Mouse (Mus musculus): ENCODE data around the gene Myo9a. TPM values are rescaled to one million over a fixed set of nuclear protein-coding genes. Genes with fewer than 3 reads are reported as not detected.
A peak's percentile ranks its signal among the peaks of the same experiment; 100 is the strongest.

Myo9a gene
- polyA plus RNA-seq, 1 experiment from 2014 or later: 23.5 TPM

- no peak for ATAC-seq (ENCODE audit: low FRiP score)
- peaks cover 9% of the 10 kb centered on the region for H3K4me1 ChIP-seq
- no peaks in the 10 kb centered on the region for H3K36me3 ChIP-seq
- no peak overlapping the region for H3K4me2 ChIP-seq (replicated peaks)
- H3K9me3 ChIP-seq (replicated peaks): no peaks in the 10 kb centered on the region
- H3K4me3 ChIP-seq: no peak overlapping the region
- H3K27me3 ChIP-seq: no peaks in the 10 kb centered on the region
- WGBS: 85% methylated on average over 11 of the region's 11 CpGs
- no peak overlapping the region for H3K27ac ChIP-seq
- no peak overlapping the region for H3K9ac ChIP-seq
Measured at GRCm38 (mm10) chr9:59727569-59728286, 23.0 kb upstream of the Myo9a start.

GRCm38 (mm10) chr9:59731136-59731535, 19.6 kb upstream of the Myo9a start:
- 91% methylated on average over 5 of the region's 5 CpGs for WGBS
- no peaks in the 10 kb centered on the region for H3K4me1 ChIP-seq
- no peak for ATAC-seq (ENCODE audit: low FRiP score)
- H3K36me3 ChIP-seq: no peaks in the 10 kb centered on the region
- no peak overlapping the region for H3K27ac ChIP-seq
- H3K4me3 ChIP-seq: no peak overlapping the region
- no peak overlapping the region for H3K4me2 ChIP-seq (replicated peaks)
- no peaks in the 10 kb centered on the region for H3K27me3 ChIP-seq
- no peaks in the 10 kb centered on the region for H3K9me3 ChIP-seq (replicated peaks)
- no peak overlapping the region for H3K9ac ChIP-seq

GRCm38 (mm10) chr9:59733075-59733474, 17.6 kb upstream of the Myo9a start:
- no peak overlapping the region for H3K9ac ChIP-seq
- ATAC-seq (ENCODE audit: low FRiP score): no peak
- H3K27ac ChIP-seq: no peak overlapping the region
- no peaks in the 10 kb centered on the region for H3K27me3 ChIP-seq
- no peaks in the 10 kb centered on the region for H3K4me1 ChIP-seq
- no peaks in the 10 kb centered on the region for H3K9me3 ChIP-seq (replicated peaks)
- no peak overlapping the region for H3K4me3 ChIP-seq
- no peak overlapping the region for H3K4me2 ChIP-seq (replicated peaks)
- WGBS: 72% methylated on average over 6 of the region's 6 CpGs
- peaks cover 7% of the 10 kb centered on the region; the same call in 1 of the 2 replicates for H3K36me3 ChIP-seq

GRCm38 (mm10) chr9:59735394-59735793, 15.3 kb upstream of the Myo9a start:
- no peak for ATAC-seq (ENCODE audit: low FRiP score)
- Histone ChIP-seq H3K27me3 (no peaks in the 10 kb centered on the region), H3K9me3 (replicated peaks) (no peaks in the 10 kb centered on the region), H3K27ac (no peak overlapping the region), H3K4me2 (replicated peaks) (no peak overlapping the region), H3K4me1 (no peaks in the 10 kb centered on the region), H3K9ac (no peak overlapping the region), H3K4me3 (no peak overlapping the region), H3K36me3 (peaks cover 7% of the 10 kb centered on the region; the same call in 1 of the 2 replicates)
- 63% methylated on average over 4 of the region's 4 CpGs for WGBS

- Histone ChIP-seq H3K36me3 (peaks cover 7% of the 10 kb centered on the region; the same call in 1 of the 2 replicates), H3K4me3 (no peak overlapping the region), H3K9ac (no peak overlapping the region), H3K4me2 (replicated peaks) (no peak overlapping the region), H3K27me3 (no peaks in the 10 kb centered on the region), H3K9me3 (replicated peaks) (no peaks in the 10 kb centered on the region), H3K27ac (no peak overlapping the region), H3K4me1 (no peaks in the 10 kb centered on the region)
- ATAC-seq (ENCODE audit: low FRiP score): no peak
- 92% methylated on average over 2 of the region's 2 CpGs for WGBS
Measured at GRCm38 (mm10) chr9:59740593-59740992, 10.1 kb upstream of the Myo9a start.

- H3K4me3 ChIP-seq: no peak overlapping the region
- ATAC-seq (ENCODE audit: low FRiP score): no peak
- 97% methylated on average over 3 of the region's 3 CpGs for WGBS
Measured at GRCm38 (mm10) chr9:59743903-59744302, 6.8 kb upstream of the Myo9a start.

GRCm38 (mm10) chr9:59748387-59748786, 2.3 kb upstream of the Myo9a start:
- Histone ChIP-seq H3K36me3 (no peaks in the 10 kb centered on the region), H3K4me3 (no peak overlapping the region), H3K9ac (no peak overlapping the region), H3K9me3 (replicated peaks) (no peaks in the 10 kb centered on the region), H3K27ac (no peak overlapping the region), H3K27me3 (no peaks in the 10 kb centered on the region), H3K4me1 (peaks cover 12% of the 10 kb centered on the region), H3K4me2 (replicated peaks) (no peak overlapping the region)
- ATAC-seq (ENCODE audit: low FRiP score): no peak
- WGBS: 89% methylated on average over 2 of the region's 2 CpGs

More at GRCm38 (mm10) chr9:59743903-59744302, 6.8 kb upstream of the Myo9a start:
- Histone ChIP-seq H3K4me1 (no peaks in the 10 kb centered on the region), H3K27ac (no peak overlapping the region), H3K9me3 (replicated peaks) (no peaks in the 10 kb centered on the region), H3K9ac (no peak overlapping the region), H3K36me3 (no peaks in the 10 kb centered on the region), H3K4me2 (replicated peaks) (no peak overlapping the region), H3K27me3 (no peaks in the 10 kb centered on the region)

GRCm38 (mm10) chr9:59748969-59749368, 1.7 kb upstream of the Myo9a start:
- Histone ChIP-seq H3K4me2 (replicated peaks) (no peak overlapping the region), H3K27me3 (no peaks in the 10 kb centered on the region), H3K27ac (no peak overlapping the region), H3K4me3 (no peak overlapping the region), H3K9me3 (replicated peaks) (no peaks in the 10 kb centered on the region), H3K4me1 (peaks cover 12% of the 10 kb centered on the region), H3K36me3 (no peaks in the 10 kb centered on the region), H3K9ac (no peak overlapping the region)
- no peak for ATAC-seq (ENCODE audit: low FRiP score)
- WGBS: 89% methylated on average over 11 of the region's 11 CpGs

GRCm38 (mm10) chr9:59749581-59750265, 973 bp upstream of the Myo9a start:
- ATAC-seq (ENCODE audit: low FRiP score): 0 out of 2 replicates have a peak, but pooled peaks have one; percentile 1
- Histone ChIP-seq H3K36me3 (no peaks in the 10 kb centered on the region), H3K27me3 (no peaks in the 10 kb centered on the region), H3K9ac (peak overlapping the region; percentile 77), H3K4me2 (replicated peaks) (peak overlapping the region; percentile 82), H3K4me3 (peak overlapping the region; percentile 68), H3K9me3 (replicated peaks) (no peaks in the 10 kb centered on the region), H3K4me1 (peaks cover 12% of the 10 kb centered on the region), H3K27ac (peak overlapping the region; percentile 89; the same call in 1 of the 2 replicates)
- WGBS: 37% methylated on average over 12 of the region's 12 CpGs

GRCm38 (mm10) chr9:59751066-59751581, 428 bp downstream of the Myo9a start:
- Histone ChIP-seq H3K4me2 (replicated peaks) (peak overlapping the region; percentile 82), H3K9me3 (replicated peaks) (no peaks in the 10 kb centered on the region), H3K4me1 (peaks cover 12% of the 10 kb centered on the region), H3K36me3 (no peaks in the 10 kb centered on the region), H3K27me3 (no peaks in the 10 kb centered on the region), H3K4me3 (peak overlapping the region; percentile 68), H3K9ac (peak overlapping the region; percentile 85), H3K27ac (peak overlapping the region; percentile 91)
- WGBS: under 1% methylated on average over 27 of the region's 49 CpGs
- peak; percentile 93 for ATAC-seq (ENCODE audit: low FRiP score)

GRCm38 (mm10) chr9:59751966-59752365, 1.3 kb downstream of the Myo9a start:
- peak overlapping the region; percentile 82 for H3K4me2 ChIP-seq (replicated peaks)
- no peaks in the 10 kb centered on the region for H3K9me3 ChIP-seq (replicated peaks)
- no peaks in the 10 kb centered on the region for H3K27me3 ChIP-seq
- peak overlapping the region; percentile 85 for H3K9ac ChIP-seq
- no peaks in the 10 kb centered on the region for H3K36me3 ChIP-seq
- no peak for ATAC-seq (ENCODE audit: low FRiP score)
- peaks cover 12% of the 10 kb centered on the region for H3K4me1 ChIP-seq
- peak overlapping the region; percentile 91; the same call in 1 of the 2 replicates for H3K27ac ChIP-seq
- H3K4me3 ChIP-seq: peak overlapping the region; percentile 68
- WGBS: 11% methylated on average over 2 of the region's 2 CpGs

GRCm38 (mm10) chr9:59755199-59755598, 4.5 kb downstream of the Myo9a start:
- no peak overlapping the region for H3K4me3 ChIP-seq
- WGBS: 66% methylated on average over 2 of the region's 2 CpGs
- H3K27ac ChIP-seq: no peak overlapping the region
- no peaks in the 10 kb centered on the region for H3K27me3 ChIP-seq
- H3K4me2 ChIP-seq (replicated peaks): no peak overlapping the region
- H3K9ac ChIP-seq: no peak overlapping the region
- no peaks in the 10 kb centered on the region for H3K36me3 ChIP-seq
- no peak for ATAC-seq (ENCODE audit: low FRiP score)
- H3K4me1 ChIP-seq: peaks cover 5% of the 10 kb centered on the region
- no peaks in the 10 kb centered on the region for H3K9me3 ChIP-seq (replicated peaks)

Measured in hindbrain, embryonic 12.5 days (tissue).